In the genomic region with DNA sequence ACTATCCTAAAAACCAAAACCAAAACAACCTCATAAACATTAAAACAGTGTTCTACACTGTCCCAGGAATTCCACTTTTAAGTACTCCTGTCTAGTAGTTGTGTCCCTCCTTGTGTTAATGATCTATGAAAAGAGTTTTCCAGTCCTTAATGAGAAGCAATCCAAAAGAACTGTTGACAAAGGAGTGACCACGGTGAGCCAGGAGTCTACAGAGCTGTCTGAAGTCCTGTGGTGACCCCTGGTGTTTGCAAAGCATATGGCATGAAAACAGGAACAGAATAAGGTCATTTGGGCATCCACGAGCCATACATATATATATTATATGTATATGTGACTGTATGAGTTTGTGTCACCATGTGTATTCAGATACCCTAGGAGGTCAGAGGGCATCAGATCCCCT, we compare ENCODE assay signal across 8 mouse cellular contexts. TPM values are rescaled to one million over a fixed set of nuclear protein-coding genes. Genes with fewer than 3 reads are reported as not detected.
A peak's percentile ranks its signal among the peaks of the same experiment; 100 is the strongest.
DNase-seq lines count a peak whose midpoint lies in the region; ATAC-seq and TF ChIP-seq lines count a peak whose summit lies in the region.

No protein-coding gene starts in this region.

- H3K4me3 ChIP-seq in ES-E14 (ENCODE audit: insufficient read depth in 1 of 2, low read depth in 1 of 2, low read length in 2 of 2, poor library complexity in 1 of 2, severe bottlenecking in 1 of 2): no peak overlapping the region
- no peak overlapping the region for H3K4me3 ChIP-seq in heart, embryonic 11.5 days (ENCODE audit: low read depth, low read length)

- H3K4me1 ChIP-seq in ES-E14 (ENCODE audit: control insufficient read depth in 2 of 2, insufficient read depth in 2 of 2, low read length in 2 of 2, poor library complexity in 1 of 2): peaks cover 2 to 4% of the 10 kb centered on the region in 2 experiments; a peak in 1 of 4 replicates
- peaks cover 7% of the 10 kb centered on the region for H3K4me1 ChIP-seq in heart, embryonic 11.5 days (ENCODE audit: control insufficient read depth, insufficient read depth, low read length)

- peaks cover 36% of the 10 kb centered on the region for H3K27me3 ChIP-seq in heart, embryonic 11.5 days (ENCODE audit: control insufficient read depth, insufficient read depth, low read length)

- H3K36me3 ChIP-seq in ES-E14 (ENCODE audit: control insufficient read depth, insufficient read depth, low read length, poor library complexity, severe bottlenecking): no peaks in the 10 kb centered on the region
- H3K36me3 ChIP-seq in heart, embryonic 11.5 days (ENCODE audit: control insufficient read depth, insufficient read depth, low read length): no peaks in the 10 kb centered on the region

- 9% methylated on average over 2 of the region's 2 CpGs for WGBS in heart, embryonic 11.5 days (ENCODE audit: insufficient replicate concordance)

- in situ Hi-C loops in ES-E14 (cut with MboI; ENCODE audit: low sequenced_read_pairs in 2 of 2, unreplicated experiment in 2 of 2): loop anchor here in 1 of 2 experiments (10.0 kb wide), 1 partner anchor 121 kb away; a partner anchor contains a TSS

- H3K27ac ChIP-seq in ES-E14 (ENCODE audit: insufficient read depth, low read depth, low read length, poor library complexity, severe bottlenecking): no peak overlapping the region
- H3K27ac ChIP-seq in heart, embryonic 11.5 days (ENCODE audit: low read depth, low read length): no peak overlapping the region

- peak; percentile 83 to 86 for DNase-seq in B cell, adult 2 months
- no peak for DNase-seq in ES-E14 (ENCODE audit: low read depth, low spot score)
- DNase-seq in cerebellum, adult 9-10 months: peak; percentile 82
- DNase-seq in kidney, postnatal 10 days: peak; percentile 82
- DNase-seq in lung, postnatal 36 days: peak; percentile 89
- peak; percentile 65 to 68 for DNase-seq in spleen, postnatal 36 days (ENCODE audit: low spot score in 2 of 2)
- DNase-seq in right cerebral cortex, adult 18-20 months: no peak

- no peak overlapping the region for H3K4me2 ChIP-seq in heart, embryonic 11.5 days

- H3K9me3 ChIP-seq in ES-E14 (ENCODE audit: control insufficient read depth, insufficient read depth, low read depth, low read length): no peaks in the 10 kb centered on the region
- peaks cover 9% of the 10 kb centered on the region for H3K9me3 ChIP-seq in heart, embryonic 11.5 days (replicated peaks; ENCODE audit: control insufficient read depth, low read length)

- H3K9ac ChIP-seq in ES-E14 (ENCODE audit: insufficient read depth, low read depth, low read length, poor library complexity, severe bottlenecking): no peak overlapping the region
- H3K9ac ChIP-seq in heart, embryonic 11.5 days (ENCODE audit: low read depth, low read length): no peak overlapping the region

- ATAC-seq in heart, embryonic 11.5 days (replicated peaks; ENCODE audit: insufficient number of reproducible peaks, low FRiP score, low TSS enrichment): peak; percentile 39; the same call in 1 of the 2 replicates

TF ChIP-seq in ES-E14, 5 proteins besides CTCF, POLR2A, EP300 and RAD21:
- TF ChIP-seq ZNF384 (IDR thresholded peaks at IDR 0.05; ENCODE audit: low read depth, low read length) (no peak), HCFC1 (IDR thresholded peaks at IDR 0.05; ENCODE audit: borderline replicate concordance, insufficient read depth, low read length) (no peak), ZC3H11A (IDR thresholded peaks at IDR 0.05; ENCODE audit: borderline replicate concordance, low read depth, low read length) (peak; percentile 93; the same call in 1 of the 2 replicates), MAFK (IDR thresholded peaks at IDR 0.05; ENCODE audit: insufficient read depth, low read depth, low read length) (no peak)

RNA-seq across cellular contexts. Expression of a gene that starts 8.0 kb away (rescaled TPM):
- total RNA-seq in ES-E14 (2012; rRNA removed): 73.8 and 92.8 TPM in 2 replicates
- polyA plus RNA-seq in heart, embryonic 11.5 days (2014; fragmentation: Nextera tagmentation; extraction: Ambion mirVana): 172 and 174 TPM in 2 replicates

RNA-seq across cellular contexts. Expression of a gene that starts 8.5 kb away (rescaled TPM):
- total RNA-seq in ES-E14 (2012; rRNA removed): 3.2 and 3.8 TPM in 2 replicates
- polyA plus RNA-seq in heart, embryonic 11.5 days (2014; fragmentation: Nextera tagmentation; extraction: Ambion mirVana): 1.5 and 1.7 TPM in 2 replicates

RNA-seq across cellular contexts. Expression of a gene that starts 11.5 kb away (rescaled TPM):
- total RNA-seq in ES-E14 (2012; rRNA removed): 103 and 143 TPM in 2 replicates
- polyA plus RNA-seq in heart, embryonic 11.5 days (2014; fragmentation: Nextera tagmentation; extraction: Ambion mirVana): 148 and 149 TPM in 2 replicates

RNA-seq across cellular contexts. Expression of a gene that starts 36.2 kb away (rescaled TPM):
- total RNA-seq in ES-E14 (2012; rRNA removed): 23.7 and 26.7 TPM in 2 replicates
- polyA plus RNA-seq in heart, embryonic 11.5 days (2014; fragmentation: Nextera tagmentation; extraction: Ambion mirVana): 13.6 and 16.0 TPM in 2 replicates

RNA-seq across cellular contexts. Expression of a gene that starts 47.2 kb away (rescaled TPM):
- 2,698 and 2,854 TPM in 2 replicates for total RNA-seq in ES-E14 (2012; rRNA removed)
- 252 and 256 TPM in 2 replicates for polyA plus RNA-seq in heart, embryonic 11.5 days (2014; fragmentation: Nextera tagmentation; extraction: Ambion mirVana)

Comparison
In these comparisons a context has a peak if more than half of its experiments do, and no peak if none do; other contexts are left out.
1. DNase-seq: peak in B cell, adult 2 months (2 of 2), cerebellum, adult 9-10 months (single experiment), kidney, postnatal 10 days (single experiment), lung, postnatal 36 days (single experiment) and spleen, postnatal 36 days (2 of 2); none in ES-E14 (single experiment) and right cerebral cortex, adult 18-20 months (single experiment).